Mouse (Mus musculus): Measurements from ENCODE around the gene Nacc2.
A peak's percentile ranks its signal among the peaks of the same experiment; 100 is the strongest.

Gene Nacc2

GRCm38 (mm10) chr2:26091771-26092393 lies 31.1 kb downstream of the Nacc2 start:
- peak; percentile 83 for DNase-seq

- no peak for DNase-seq
Measured at GRCm38 (mm10) chr2:26090876-26091770, 31.9 kb downstream of the Nacc2 start.

GRCm38 (mm10) chr2:26089005-26089404 lies 34.0 kb downstream of the Nacc2 start:
- DNase-seq = no peak

GRCm38 (mm10) chr2:26086926-26087600 lies 36.0 kb downstream of the Nacc2 start:
- DNase-seq = no peak

GRCm38 (mm10) chr2:26086505-26086904 lies 36.5 kb downstream of the Nacc2 start:
- no peak for DNase-seq

DNA sequence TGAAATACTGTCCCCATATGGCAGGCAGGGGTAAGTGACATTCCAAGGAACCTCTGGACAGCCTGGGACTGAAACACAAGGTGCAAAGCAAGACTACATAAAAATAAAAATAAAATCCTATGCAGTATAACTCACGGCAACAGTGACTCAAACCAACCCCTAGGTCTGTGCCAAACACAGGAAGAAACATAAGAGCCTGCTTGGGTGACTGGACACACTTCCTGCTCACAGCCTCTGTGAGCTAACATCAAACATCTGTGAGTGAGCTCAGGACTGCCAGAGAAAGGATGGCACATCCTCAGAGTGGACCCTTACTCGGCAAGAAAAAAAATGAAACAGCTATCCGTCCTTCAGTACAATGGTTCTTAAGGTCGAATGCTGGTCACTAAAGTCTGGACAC lies 40.1 kb downstream of the Nacc2 start:
- no peak for DNase-seq

DNA sequence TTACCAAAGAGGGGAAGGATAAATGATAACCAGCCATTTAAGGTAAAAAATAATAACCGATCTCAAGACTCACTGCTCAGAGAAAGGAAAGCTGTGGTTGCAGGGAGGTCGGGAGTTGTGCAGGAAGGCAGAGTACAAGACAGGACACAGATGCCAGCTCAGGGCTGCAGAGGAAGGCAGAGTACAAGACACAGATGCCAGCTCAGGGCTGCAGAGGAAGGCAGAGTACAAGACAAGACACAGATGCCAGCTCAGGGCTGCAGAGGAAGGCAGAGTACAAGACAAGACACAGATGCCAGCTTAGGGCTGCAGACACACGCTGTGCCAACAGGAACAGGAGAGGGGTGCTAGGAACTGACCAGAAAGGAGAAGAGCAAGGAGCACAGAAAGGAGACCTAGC lies 42.2 kb downstream of the Nacc2 start:
- DNase-seq = no peak

DNA sequence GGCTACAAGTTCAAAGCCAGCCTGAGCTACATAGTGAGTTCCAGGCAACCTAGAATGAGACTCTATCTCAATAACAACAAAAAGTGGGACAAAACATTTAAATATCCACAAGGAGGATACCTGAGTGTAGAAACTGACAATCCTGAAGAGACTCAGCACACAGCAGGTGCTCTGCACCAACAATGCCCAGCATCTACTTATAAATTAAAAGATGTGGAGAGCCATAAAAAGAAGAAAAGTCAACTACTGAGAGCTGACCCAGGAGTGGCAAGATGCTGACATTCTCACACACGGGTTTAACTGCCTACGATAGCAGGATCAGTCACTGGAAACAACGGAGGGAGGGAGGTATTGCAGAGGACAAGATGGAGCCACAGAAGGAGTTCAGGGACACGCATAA lies 43.6 kb downstream of the Nacc2 start:
- DNase-seq = no peak

GRCm38 (mm10) chr2:26077068-26077467 lies 46.0 kb downstream of the Nacc2 start:
- no peak for DNase-seq

- DNase-seq = no peak
Measured at GRCm38 (mm10) chr2:26076121-26076520, 46.9 kb downstream of the Nacc2 start.

- no peak for DNase-seq
Measured at GRCm38 (mm10) chr2:26074551-26074950, 48.5 kb downstream of the Nacc2 start.

DNA sequence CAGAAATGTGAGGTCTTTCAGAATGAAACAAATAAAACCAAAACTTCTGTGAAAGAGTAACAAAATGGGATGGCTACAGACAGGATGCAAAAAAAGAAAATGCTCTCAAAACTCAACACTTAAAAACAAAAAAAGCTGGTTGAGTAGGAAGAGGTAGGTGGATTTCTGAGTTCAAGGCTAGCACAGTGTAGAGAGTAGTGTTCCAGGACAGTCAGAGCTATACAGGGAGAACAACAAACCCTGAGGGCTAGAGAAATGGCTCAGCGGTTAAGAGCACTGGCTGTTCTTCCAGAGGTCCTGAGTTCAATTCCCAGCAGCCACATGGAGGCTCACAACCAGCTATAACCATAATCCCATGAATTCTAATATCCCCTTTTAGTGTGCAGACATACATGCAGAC lies 54.4 kb downstream of the Nacc2 start:
- no peak for DNase-seq

DNA sequence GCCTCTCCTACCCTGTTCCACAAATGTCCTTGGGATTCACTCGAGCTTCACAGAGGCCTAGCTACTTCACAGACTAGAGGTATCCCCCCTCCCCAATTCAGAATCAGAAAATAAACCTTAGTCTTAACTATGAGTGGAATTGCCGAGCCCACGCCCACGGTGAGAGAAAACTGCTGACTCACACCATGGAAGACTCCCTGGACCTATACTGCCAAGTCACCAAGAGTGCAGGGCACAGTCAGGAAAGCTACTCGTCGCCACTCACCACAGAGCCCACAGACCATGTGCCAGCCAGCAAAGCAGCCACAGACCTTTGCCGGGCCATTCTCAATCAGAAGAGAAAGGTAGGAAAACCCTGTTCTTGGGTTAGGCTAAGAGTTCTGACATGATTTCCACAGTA lies 54.8 kb downstream of the Nacc2 start:
- DNase-seq = no peak

GRCm38 (mm10) chr2:26066527-26066926 lies 56.5 kb downstream of the Nacc2 start:
- DNase-seq = peak; percentile 80

DNA sequence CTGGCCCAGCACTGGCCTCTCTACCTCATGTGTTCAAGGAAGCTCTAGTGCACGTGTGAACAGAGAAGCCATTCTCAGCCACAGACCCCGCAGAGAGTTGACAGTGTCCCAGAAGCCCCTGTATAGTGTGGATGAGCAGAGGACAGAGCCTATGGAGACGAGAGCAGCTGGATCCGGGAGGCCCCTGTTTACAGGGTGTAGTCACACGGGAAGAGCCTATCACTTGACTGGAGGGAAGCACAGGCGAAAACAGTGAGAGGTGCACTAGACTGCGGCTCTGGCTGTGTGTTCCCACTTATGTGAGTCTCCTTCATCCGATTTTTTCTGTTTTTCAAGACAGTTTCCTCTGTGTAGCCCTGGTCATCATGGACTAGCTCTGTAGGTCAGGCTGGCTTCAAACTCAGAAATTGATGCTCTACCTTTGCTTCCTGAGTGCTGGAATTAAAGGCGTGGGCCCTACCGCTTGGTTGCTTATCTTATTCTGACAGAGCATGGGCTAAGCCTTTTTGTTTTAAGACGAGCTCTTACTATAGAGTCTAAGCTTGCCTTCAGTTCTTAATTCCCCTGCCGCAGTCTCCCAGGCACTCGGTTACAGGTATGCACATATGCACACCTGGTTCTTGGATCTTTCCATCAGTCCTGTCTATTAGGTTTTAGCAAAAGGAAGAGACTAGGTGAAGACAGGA lies 60.1 kb downstream of the Nacc2 start:
- DNase-seq = no peak

GRCm38 (mm10) chr2:26062241-26062640 lies 60.8 kb downstream of the Nacc2 start:
- DNase-seq = no peak

DNA sequence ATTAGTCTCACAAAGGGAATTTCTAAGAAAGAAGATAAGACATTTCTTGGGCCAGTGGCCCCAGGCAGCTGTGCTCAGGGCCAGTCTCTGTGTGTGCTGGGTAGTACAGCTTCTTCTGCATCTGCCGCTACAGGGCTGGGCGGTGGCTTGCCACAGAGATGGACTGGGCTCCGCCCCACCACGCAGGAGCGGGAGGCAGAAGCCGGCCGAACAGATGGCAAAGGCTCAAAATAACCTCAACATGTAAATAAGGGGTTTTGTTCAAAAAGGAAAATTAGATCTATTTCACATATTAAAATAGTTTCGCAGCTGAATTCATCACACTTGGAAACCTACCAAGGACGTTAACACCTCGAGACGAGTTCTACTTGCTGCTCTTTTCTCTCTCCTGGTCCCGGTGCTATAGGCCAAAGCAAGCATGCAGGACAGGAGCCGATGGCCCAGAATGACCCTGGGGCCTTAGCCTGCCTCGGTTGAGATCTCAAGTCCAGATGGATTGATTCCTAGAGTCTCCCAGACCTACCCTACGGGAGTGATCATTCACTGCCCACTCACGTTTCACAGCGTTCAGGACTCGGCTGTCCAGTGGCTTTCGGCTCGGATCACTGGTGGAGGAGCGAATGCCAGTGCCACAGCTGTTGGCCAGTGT lies 61.9 kb downstream of the Nacc2 start:
- DNase-seq = peak; percentile 52

- no peak for DNase-seq
Measured at GRCm38 (mm10) chr2:26057053-26057452, 66.0 kb downstream of the Nacc2 start.

GRCm38 (mm10) chr2:26056226-26056625 lies 66.8 kb downstream of the Nacc2 start:
- DNase-seq = no peak

DNA sequence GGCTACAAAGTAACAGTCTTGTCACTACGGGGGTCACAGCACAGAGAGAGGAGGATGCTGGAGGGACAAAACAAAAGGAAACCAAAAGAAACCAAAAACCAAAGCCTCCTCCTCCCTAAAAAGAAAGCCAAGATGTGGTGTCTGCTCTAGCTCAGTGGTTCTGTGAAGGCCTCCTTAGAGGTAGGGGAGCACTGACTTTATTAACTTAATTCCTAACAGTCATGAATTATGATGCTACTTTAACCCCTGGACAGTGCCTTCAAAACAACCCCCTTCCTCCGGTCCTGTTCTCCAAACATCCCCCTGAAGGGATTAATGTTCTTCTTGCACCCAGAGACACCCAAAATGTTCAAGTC lies 67.3 kb downstream of the Nacc2 start:
- no peak for DNase-seq

DNA sequence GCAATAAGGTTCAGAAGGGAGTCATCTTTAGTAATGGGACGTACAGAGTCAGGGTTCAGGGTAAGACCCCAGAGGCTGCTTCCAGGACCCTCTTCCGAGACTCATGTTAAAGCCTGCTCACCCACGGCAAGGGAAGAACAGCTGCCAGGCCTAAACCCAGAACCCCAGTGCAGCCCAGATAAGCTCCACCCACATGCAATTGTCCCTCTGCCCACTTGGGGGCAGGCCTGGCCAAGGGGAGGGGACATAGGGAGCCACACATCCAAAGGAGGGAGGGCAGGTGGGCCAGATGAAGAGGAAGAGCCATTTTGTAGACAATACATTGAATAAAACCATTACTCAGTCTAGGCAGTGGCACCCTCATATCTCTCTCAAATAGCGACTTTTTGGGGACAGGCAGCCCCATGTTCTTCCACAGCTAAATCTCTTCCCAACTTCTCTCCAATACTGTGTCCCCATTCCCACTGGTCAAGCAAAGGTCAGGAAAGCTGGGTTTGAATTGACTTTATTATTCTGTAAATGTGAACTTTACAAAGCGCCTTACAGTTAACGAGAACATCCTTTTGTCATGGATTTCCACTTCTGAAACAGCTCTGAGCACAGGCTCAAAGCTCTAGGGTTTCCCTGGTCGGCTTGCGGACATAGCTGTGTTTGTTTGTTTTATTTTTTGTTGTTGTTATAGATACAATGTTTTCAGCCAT lies 67.8 kb downstream of the Nacc2 start:
- DNase-seq = peak; percentile 64

- no peak for DNase-seq
Measured at GRCm38 (mm10) chr2:26052806-26053205, 70.2 kb downstream of the Nacc2 start.

Measured in right cerebral cortex, postnatal 25 days (tissue).